In the genomic region with DNA sequence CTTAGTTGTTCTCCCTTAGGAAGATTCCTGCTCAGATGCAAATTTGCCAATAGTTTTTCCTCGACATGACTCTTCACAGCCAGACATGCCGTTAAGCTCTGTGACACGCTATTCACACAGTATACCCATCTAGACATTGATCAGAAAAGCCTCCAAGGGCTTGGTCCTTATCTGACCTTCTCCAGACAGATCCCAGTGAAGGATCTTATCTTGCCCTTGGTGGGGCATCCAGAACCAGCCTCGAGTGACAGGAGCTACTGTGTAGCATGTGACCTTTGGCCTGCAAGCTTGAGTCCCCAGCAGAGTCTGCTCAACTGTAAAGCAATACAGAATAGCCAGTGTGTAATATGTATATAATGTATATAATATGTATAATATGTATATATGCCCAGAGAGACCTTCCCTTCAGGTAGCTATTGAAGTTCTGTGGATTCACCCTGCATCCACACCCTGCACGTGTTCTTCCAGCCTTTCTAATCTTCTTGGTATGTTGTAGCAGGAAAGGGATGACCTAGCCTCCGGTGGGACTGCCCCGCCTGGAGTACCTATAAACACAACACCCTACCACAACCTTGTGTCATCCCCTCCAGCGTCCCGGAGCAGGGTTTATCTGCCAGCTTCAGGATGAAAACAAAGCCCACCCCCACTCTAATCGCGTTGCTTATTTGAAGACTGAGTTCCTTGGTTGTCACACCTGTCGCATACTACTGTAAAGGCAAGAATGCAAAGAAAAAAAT, we compare ENCODE assay signal across 10 mouse cellular contexts. TPM values are rescaled to one million over a fixed set of nuclear protein-coding genes. Genes with fewer than 3 reads are reported as not detected.
DNase-seq lines count a peak whose midpoint lies in the region; ATAC-seq lines count a peak whose summit lies in the region.
"Had no signal": no experiment of that assay in that cellular context is flagged by ENCODE, and none has a peak within 500 bp of the region (broad histone marks: within the 10 kb centered on the region; RNA-seq: fewer than 3 reads in every experiment).

No protein-coding gene starts in this region.

- ATAC-seq in heart, embryonic 12.5 days (ENCODE audit: insufficient number of reproducible peaks, low FRiP score): no peak
- 0 out of 2 replicates have a peak, but pooled peaks have one; percentile 14 for ATAC-seq in midbrain, embryonic 11.5 days (ENCODE audit: low FRiP score)
- ATAC-seq in midbrain, embryonic 16.5 days: no peak; the same call in 1 of the 2 replicates
- ATAC-seq in intestine, embryonic 16.5 days: peak; percentile 59
- peak; percentile 21; the same call in 1 of the 2 replicates for ATAC-seq in stomach, embryonic 15.5 days (ENCODE audit: insufficient read depth, low FRiP score, low read depth)

- H3K4me3 ChIP-seq in heart, embryonic 12.5 days: no peak overlapping the region
- H3K4me3 ChIP-seq in midbrain, embryonic 11.5 days (ENCODE audit: low read depth, low read length): no peak overlapping the region
- H3K4me3 ChIP-seq in midbrain, embryonic 16.5 days (ENCODE audit: low read depth, low read length): no peak overlapping the region
- H3K4me3 ChIP-seq in intestine, embryonic 16.5 days (ENCODE audit: low read length): no peak overlapping the region
- H3K4me3 ChIP-seq in stomach, embryonic 15.5 days (replicated peaks): no peak overlapping the region
- H3K4me3 ChIP-seq: layer of hippocampus, adult 2 months had no signal

- DNase-seq in heart, postnatal 4 days: no peak
- no peak for DNase-seq in midbrain, embryonic 11.5 days (ENCODE audit: low spot score, missing footprints)
- DNase-seq in cerebellum, adult 18-20 months: no peak
- no peak for DNase-seq in right cerebral cortex, postnatal 14 days
- DNase-seq: B cell, adult 2 months had no signal

- H3K4me1 ChIP-seq in heart, embryonic 12.5 days (replicated peaks): 0 out of 2 replicates have a peak, but pooled peaks cover 4% of the 10 kb centered on the region
- no peaks in the 10 kb centered on the region for H3K4me1 ChIP-seq in midbrain, embryonic 11.5 days (ENCODE audit: control insufficient read depth, insufficient read depth, low read length)
- peaks cover 2% of the 10 kb centered on the region; the same call in 1 of the 2 replicates for H3K4me1 ChIP-seq in midbrain, embryonic 16.5 days (ENCODE audit: control insufficient read depth, insufficient read depth, low read length)
- H3K4me1 ChIP-seq in intestine, embryonic 16.5 days (ENCODE audit: control insufficient read depth, insufficient read depth, low read length): peaks cover 12% of the 10 kb centered on the region
- H3K4me1 ChIP-seq in stomach, embryonic 15.5 days: peaks cover 6% of the 10 kb centered on the region

- H3K27me3 ChIP-seq in heart, embryonic 12.5 days (replicated peaks): no peaks in the 10 kb centered on the region
- H3K27me3 ChIP-seq in midbrain, embryonic 11.5 days (ENCODE audit: control insufficient read depth, insufficient read depth, low read length): no peaks in the 10 kb centered on the region
- H3K27me3 ChIP-seq in midbrain, embryonic 16.5 days (ENCODE audit: control insufficient read depth, insufficient read depth, low read depth, low read length): no peaks in the 10 kb centered on the region
- H3K27me3 ChIP-seq in intestine, embryonic 16.5 days (replicated peaks; ENCODE audit: control insufficient read depth, insufficient read depth, low read length): no peaks in the 10 kb centered on the region
- H3K27me3 ChIP-seq in stomach, embryonic 15.5 days (replicated peaks): no peaks in the 10 kb centered on the region

- no peaks in the 10 kb centered on the region for H3K36me3 ChIP-seq in heart, embryonic 12.5 days
- H3K36me3 ChIP-seq in midbrain, embryonic 11.5 days (ENCODE audit: control insufficient read depth, insufficient read depth, low read length): no peaks in the 10 kb centered on the region
- no peaks in the 10 kb centered on the region for H3K36me3 ChIP-seq in midbrain, embryonic 16.5 days (ENCODE audit: control insufficient read depth, insufficient read depth, low read length)
- no peaks in the 10 kb centered on the region for H3K36me3 ChIP-seq in intestine, embryonic 16.5 days (ENCODE audit: control insufficient read depth, insufficient read depth, low read length)
- H3K36me3 ChIP-seq in stomach, embryonic 15.5 days: no peaks in the 10 kb centered on the region

- peak overlapping the region; percentile 68; the same call in 1 of the 2 replicates for H3K4me2 ChIP-seq in heart, embryonic 12.5 days
- H3K4me2 ChIP-seq in midbrain, embryonic 11.5 days: no peak overlapping the region
- H3K4me2 ChIP-seq in midbrain, embryonic 16.5 days (ENCODE audit: low read length): no peak overlapping the region
- no peak overlapping the region for H3K4me2 ChIP-seq in intestine, embryonic 16.5 days (ENCODE audit: low read depth, low read length)
- peak overlapping the region; percentile 50; the same call in 1 of the 2 replicates for H3K4me2 ChIP-seq in stomach, embryonic 15.5 days

- H3K9me3 ChIP-seq in heart, embryonic 12.5 days (replicated peaks): no peaks in the 10 kb centered on the region
- no peaks in the 10 kb centered on the region for H3K9me3 ChIP-seq in midbrain, embryonic 11.5 days (ENCODE audit: control insufficient read depth, low read length)
- no peaks in the 10 kb centered on the region for H3K9me3 ChIP-seq in midbrain, embryonic 16.5 days (replicated peaks; ENCODE audit: control insufficient read depth, low read length, poor library complexity, severe bottlenecking)
- H3K9me3 ChIP-seq in intestine, embryonic 16.5 days (ENCODE audit: control insufficient read depth, low read length): no peaks in the 10 kb centered on the region
- H3K9me3 ChIP-seq in stomach, embryonic 15.5 days: no peaks in the 10 kb centered on the region

- no peak overlapping the region for H3K27ac ChIP-seq in heart, embryonic 12.5 days (ENCODE audit: poor library complexity, severe bottlenecking)
- H3K27ac ChIP-seq in midbrain, embryonic 11.5 days (ENCODE audit: low read depth, low read length): no peak overlapping the region
- H3K27ac ChIP-seq in midbrain, embryonic 16.5 days (ENCODE audit: low read length): no peak overlapping the region
- H3K27ac ChIP-seq in intestine, embryonic 16.5 days (ENCODE audit: low read length): no peak overlapping the region
- H3K27ac ChIP-seq in stomach, embryonic 15.5 days: no peak overlapping the region
- H3K27ac ChIP-seq: layer of hippocampus, adult 2 months had no signal

- 0 out of 2 replicates have a peak overlapping the region, but pooled peaks have one; percentile 52 for H3K9ac ChIP-seq in heart, embryonic 12.5 days
- H3K9ac ChIP-seq in midbrain, embryonic 11.5 days (ENCODE audit: low read length): no peak overlapping the region
- no peak overlapping the region for H3K9ac ChIP-seq in midbrain, embryonic 16.5 days (ENCODE audit: low read depth, low read length)
- H3K9ac ChIP-seq in intestine, embryonic 16.5 days (ENCODE audit: low read depth, low read length): no peak overlapping the region
- H3K9ac ChIP-seq in stomach, embryonic 15.5 days: no peak overlapping the region

- 39% methylated on average over 12 of the region's 12 CpGs for WGBS in heart, embryonic 12.5 days
- 70% methylated on average over 12 of the region's 12 CpGs for WGBS in midbrain, embryonic 11.5 days
- 69% methylated on average over 12 of the region's 12 CpGs for WGBS in midbrain, embryonic 16.5 days
- 50% methylated on average over 12 of the region's 12 CpGs for WGBS in intestine, embryonic 16.5 days
- WGBS in stomach, embryonic 15.5 days: 46% methylated on average over 12 of the region's 12 CpGs

RNA-seq across cellular contexts. Expression of gene Hnrnpll, which starts 43.7 kb away (rescaled TPM):
- 60.6 and 63.5 TPM in 2 replicates for polyA plus RNA-seq in heart, embryonic 12.5 days (2016; fragmentation: Nextera tagmentation; extraction: Ambion mirVana)
- 10 to 100 TPM; 51.1 to 57.8 TPM for total RNA-seq in heart, postnatal 4 days (2021)
- 130 and 132 TPM in 2 replicates for polyA plus RNA-seq in midbrain, embryonic 11.5 days (2014; fragmentation: Nextera tagmentation; extraction: Ambion mirVana)
- 53.9 and 59.2 TPM in 2 replicates for polyA plus RNA-seq in midbrain, embryonic 16.5 days (2015; fragmentation: Nextera tagmentation; extraction: Ambion mirVana)
- polyA plus RNA-seq in intestine, embryonic 16.5 days (2015; fragmentation: Nextera tagmentation; extraction: Ambion mirVana): 34.8 and 37.3 TPM in 2 replicates
- polyA plus RNA-seq in stomach, embryonic 15.5 days (2015; fragmentation: Nextera tagmentation; extraction: Ambion mirVana): 55.8 and 59.1 TPM in 2 replicates

Comparison
In these comparisons a context has a peak if more than half of its experiments do, and no peak if none do; other contexts are left out.
1. ATAC-seq: peak in midbrain, embryonic 11.5 days (single experiment), intestine, embryonic 16.5 days (single experiment) and stomach, embryonic 15.5 days (single experiment); none in heart, embryonic 12.5 days (single experiment) and midbrain, embryonic 16.5 days (single experiment).
2. H3K4me2 ChIP-seq: peak in heart, embryonic 12.5 days (single experiment) and stomach, embryonic 15.5 days (single experiment); none in midbrain, embryonic 11.5 days (single experiment), midbrain, embryonic 16.5 days (single experiment) and intestine, embryonic 16.5 days (single experiment).